In the genomic region with DNA sequence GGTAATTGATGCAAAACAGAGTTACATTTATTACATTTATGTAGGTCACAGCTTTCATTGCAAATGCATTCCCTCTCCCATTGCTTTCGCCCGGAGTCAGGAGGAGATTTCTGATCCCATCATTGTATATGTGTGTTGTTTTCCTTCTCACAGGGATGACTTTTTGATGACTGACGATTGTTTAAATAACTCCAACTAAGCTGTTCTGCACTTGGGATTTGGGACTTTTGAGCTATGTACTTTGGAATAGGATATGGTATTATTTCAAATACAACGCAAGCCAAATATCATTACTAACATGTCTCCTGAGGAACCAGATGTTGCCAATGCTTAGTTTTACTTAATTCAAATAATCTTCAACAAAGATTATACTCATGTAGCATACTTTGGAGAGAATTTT, we compare ENCODE assay signal across 22 mouse cellular contexts.
DNase-seq lines count a peak whose midpoint lies in the region; ATAC-seq and TF ChIP-seq lines count a peak whose summit lies in the region.
"Had no signal": no experiment of that assay in that cellular context is flagged by ENCODE, and none has a peak within 500 bp of the region (broad histone marks: within the 10 kb centered on the region; RNA-seq: fewer than 3 reads in every experiment).

No protein-coding gene starts in this region.

- WGBS in embryonic facial prominence, embryonic 14.5 days: 53% methylated on average over 4 of the region's 4 CpGs
- WGBS in embryonic facial prominence, embryonic 10.5 days: 83% methylated on average over 4 of the region's 4 CpGs
- WGBS in limb, embryonic 14.5 days: 88% methylated on average over 4 of the region's 4 CpGs
- 97% methylated on average over 4 of the region's 4 CpGs for whole genome bisulfite sequencing in limb, embryonic 10.5 days
- WGBS in midbrain, embryonic 11.5 days: 89% methylated on average over 4 of the region's 4 CpGs
- WGBS in midbrain, embryonic 13.5 days: 87% methylated on average over 4 of the region's 4 CpGs
- 82% methylated on average over 4 of the region's 4 CpGs for WGBS in midbrain, embryonic 14.5 days
- 74% methylated on average over 4 of the region's 4 CpGs for WGBS in midbrain, embryonic 16.5 days

- no peaks in the 10 kb centered on the region for H3K36me3 ChIP-seq in embryonic facial prominence, embryonic 14.5 days (ENCODE audit: control insufficient read depth, insufficient read depth, low read length)
- no peaks in the 10 kb centered on the region for H3K36me3 ChIP-seq in embryonic facial prominence, embryonic 10.5 days (replicated peaks)
- no peaks in the 10 kb centered on the region for H3K36me3 ChIP-seq in limb, embryonic 14.5 days (ENCODE audit: control insufficient read depth, insufficient read depth, low read length)
- no peaks in the 10 kb centered on the region for H3K36me3 ChIP-seq in limb, embryonic 10.5 days
- no peaks in the 10 kb centered on the region for H3K36me3 ChIP-seq in midbrain, embryonic 11.5 days (ENCODE audit: control insufficient read depth, insufficient read depth, low read length)
- no peaks in the 10 kb centered on the region for H3K36me3 ChIP-seq in midbrain, embryonic 13.5 days
- H3K36me3 ChIP-seq in midbrain, embryonic 14.5 days (ENCODE audit: control insufficient read depth, insufficient read depth, low read length): no peaks in the 10 kb centered on the region
- H3K36me3 ChIP-seq in midbrain, embryonic 16.5 days (ENCODE audit: control insufficient read depth, insufficient read depth, low read length): no peaks in the 10 kb centered on the region
- H3K36me3 ChIP-seq: G1E had no signal

- no peaks in the 10 kb centered on the region for H3K27me3 ChIP-seq in embryonic facial prominence, embryonic 14.5 days (replicated peaks; ENCODE audit: control insufficient read depth, insufficient read depth, low read length)
- no peaks in the 10 kb centered on the region for H3K27me3 ChIP-seq in embryonic facial prominence, embryonic 10.5 days (replicated peaks; ENCODE audit: low read depth, poor library complexity, severe bottlenecking)
- no peaks in the 10 kb centered on the region for H3K27me3 ChIP-seq in limb, embryonic 14.5 days (ENCODE audit: control insufficient read depth, insufficient read depth, low read length)
- no peaks in the 10 kb centered on the region for H3K27me3 ChIP-seq in limb, embryonic 10.5 days (ENCODE audit: low read depth, poor library complexity, severe bottlenecking)
- H3K27me3 ChIP-seq in midbrain, embryonic 11.5 days (ENCODE audit: control insufficient read depth, insufficient read depth, low read length): no peaks in the 10 kb centered on the region
- H3K27me3 ChIP-seq in midbrain, embryonic 13.5 days: no peaks in the 10 kb centered on the region
- no peaks in the 10 kb centered on the region for H3K27me3 ChIP-seq in midbrain, embryonic 14.5 days (ENCODE audit: control insufficient read depth, insufficient read depth, low read length)
- no peaks in the 10 kb centered on the region for H3K27me3 ChIP-seq in midbrain, embryonic 16.5 days (ENCODE audit: control insufficient read depth, insufficient read depth, low read depth, low read length)
- H3K27me3 ChIP-seq: CH12.LX, Patski had no signal

- no peak for TF ChIP-seq POLR2A in limb, embryonic 14.5 days (IDR thresholded peaks at IDR 0.05; ENCODE audit: borderline replicate concordance, extremely low read depth, insufficient read depth, insufficient read length)

- ATAC-seq in embryonic facial prominence, embryonic 14.5 days (ENCODE audit: low read depth): no peak
- ATAC-seq in limb, embryonic 14.5 days (ENCODE audit: low FRiP score, low read depth): no peak
- ATAC-seq in midbrain, embryonic 11.5 days (ENCODE audit: low FRiP score): no peak
- no peak for ATAC-seq in midbrain, embryonic 13.5 days
- ATAC-seq in midbrain, embryonic 14.5 days (ENCODE audit: low FRiP score, low TSS enrichment): no peak
- no peak for ATAC-seq in midbrain, embryonic 16.5 days
- ATAC-seq: activated CD4-positive, CD25-positive, alpha-beta regulatory T cell, adult 4 months; CD4-positive, CD25-positive, alpha-beta regulatory T cell, adult 4 months; Patski had no signal

- no peaks in the 10 kb centered on the region for H3K9me3 ChIP-seq in embryonic facial prominence, embryonic 14.5 days (ENCODE audit: control insufficient read depth, low read length)
- H3K9me3 ChIP-seq in embryonic facial prominence, embryonic 10.5 days: no peaks in the 10 kb centered on the region
- no peaks in the 10 kb centered on the region for H3K9me3 ChIP-seq in limb, embryonic 14.5 days (ENCODE audit: control insufficient read depth, low read length)
- no peaks in the 10 kb centered on the region for H3K9me3 ChIP-seq in limb, embryonic 10.5 days (replicated peaks)
- H3K9me3 ChIP-seq in midbrain, embryonic 11.5 days (ENCODE audit: control insufficient read depth, low read length): no peaks in the 10 kb centered on the region
- no peaks in the 10 kb centered on the region for H3K9me3 ChIP-seq in midbrain, embryonic 13.5 days
- H3K9me3 ChIP-seq in midbrain, embryonic 14.5 days (ENCODE audit: control insufficient read depth, low read length): no peaks in the 10 kb centered on the region
- no peaks in the 10 kb centered on the region for H3K9me3 ChIP-seq in midbrain, embryonic 16.5 days (replicated peaks; ENCODE audit: control insufficient read depth, low read length, poor library complexity, severe bottlenecking)

- H3K9ac ChIP-seq in embryonic facial prominence, embryonic 14.5 days (ENCODE audit: low read depth, low read length): no peak overlapping the region
- no peak overlapping the region for H3K9ac ChIP-seq in limb, embryonic 14.5 days (ENCODE audit: low read depth, low read length, severe bottlenecking)
- H3K9ac ChIP-seq in midbrain, embryonic 11.5 days (ENCODE audit: low read length): no peak overlapping the region
- no peak overlapping the region for H3K9ac ChIP-seq in midbrain, embryonic 13.5 days (replicated peaks)
- no peak overlapping the region for H3K9ac ChIP-seq in midbrain, embryonic 14.5 days (replicated peaks; ENCODE audit: low read length)
- no peak overlapping the region for H3K9ac ChIP-seq in midbrain, embryonic 16.5 days (ENCODE audit: low read depth, low read length)

- H3K4me2 ChIP-seq in embryonic facial prominence, embryonic 14.5 days (ENCODE audit: low read depth, low read length): no peak overlapping the region
- H3K4me2 ChIP-seq in limb, embryonic 14.5 days (replicated peaks; ENCODE audit: low read depth, low read length, severe bottlenecking): no peak overlapping the region
- H3K4me2 ChIP-seq in midbrain, embryonic 11.5 days: no peak overlapping the region
- H3K4me2 ChIP-seq in midbrain, embryonic 13.5 days (replicated peaks): no peak overlapping the region
- H3K4me2 ChIP-seq in midbrain, embryonic 14.5 days (ENCODE audit: low read length): no peak overlapping the region
- no peak overlapping the region for H3K4me2 ChIP-seq in midbrain, embryonic 16.5 days (ENCODE audit: low read length)

- H3K27ac ChIP-seq in embryonic facial prominence, embryonic 14.5 days (replicated peaks; ENCODE audit: low read depth, low read length): no peak overlapping the region
- no peak overlapping the region for H3K27ac ChIP-seq in embryonic facial prominence, embryonic 10.5 days (replicated peaks)
- H3K27ac ChIP-seq in limb, embryonic 14.5 days (replicated peaks; ENCODE audit: low read depth, low read length): no peak overlapping the region
- H3K27ac ChIP-seq in limb, embryonic 10.5 days: no peak overlapping the region
- no peak overlapping the region for H3K27ac ChIP-seq in midbrain, embryonic 11.5 days (ENCODE audit: low read depth, low read length)
- no peak overlapping the region for H3K27ac ChIP-seq in midbrain, embryonic 13.5 days
- H3K27ac ChIP-seq in midbrain, embryonic 14.5 days (replicated peaks; ENCODE audit: low read depth, low read length): no peak overlapping the region
- no peak overlapping the region for H3K27ac ChIP-seq in midbrain, embryonic 16.5 days (ENCODE audit: low read length)

- no peak overlapping the region for H3K4me3 ChIP-seq in embryonic facial prominence, embryonic 14.5 days (ENCODE audit: low read depth, low read length)
- no peak overlapping the region for H3K4me3 ChIP-seq in embryonic facial prominence, embryonic 10.5 days
- H3K4me3 ChIP-seq in limb, embryonic 14.5 days (replicated peaks; ENCODE audit: low read length): no peak overlapping the region
- no peak overlapping the region for H3K4me3 ChIP-seq in limb, embryonic 10.5 days
- no peak overlapping the region for H3K4me3 ChIP-seq in midbrain, embryonic 11.5 days (ENCODE audit: low read depth, low read length)
- H3K4me3 ChIP-seq in midbrain, embryonic 13.5 days (replicated peaks): no peak overlapping the region
- H3K4me3 ChIP-seq in midbrain, embryonic 14.5 days (replicated peaks; ENCODE audit: low read depth, low read length): no peak overlapping the region
- no peak overlapping the region for H3K4me3 ChIP-seq in midbrain, embryonic 16.5 days (ENCODE audit: low read depth, low read length)

- peak; percentile 75 for DNase-seq in embryonic facial prominence, embryonic 14.5 days (ENCODE audit: low spot score)
- DNase-seq in embryonic facial prominence, embryonic 10.5 days (ENCODE audit: low spot score): no peak
- peak; percentile 7 for DNase-seq in limb, embryonic 14.5 days (ENCODE audit: low spot score)
- no peak for DNase-seq in limb, embryonic 10.5 days (ENCODE audit: low spot score)
- DNase-seq in midbrain, embryonic 11.5 days (ENCODE audit: low spot score, missing footprints): peak; percentile 59
- DNase-seq in midbrain, embryonic 14.5 days: peak; percentile 4
- DNase-seq: adrenal gland, adult 2 months; adrenal gland, adult 8-10 months; adrenal gland, postnatal 10 days; adrenal gland, postnatal 14 days; adrenal gland, postnatal 25 days; adrenal gland, postnatal 36 days; B cell, adult 2 months; cerebellum, adult 11 months; cerebellum, adult 11-12 months had no signal

- H3K4me1 ChIP-seq in embryonic facial prominence, embryonic 14.5 days (ENCODE audit: control insufficient read depth, insufficient read depth, low read length): 0 out of 2 replicates have a peak, but pooled peaks cover 7% of the 10 kb centered on the region
- H3K4me1 ChIP-seq in embryonic facial prominence, embryonic 10.5 days: no peaks in the 10 kb centered on the region
- no peaks in the 10 kb centered on the region for H3K4me1 ChIP-seq in limb, embryonic 14.5 days (ENCODE audit: control insufficient read depth, insufficient read depth, low read length)
- H3K4me1 ChIP-seq in limb, embryonic 10.5 days: no peaks in the 10 kb centered on the region
- no peaks in the 10 kb centered on the region for H3K4me1 ChIP-seq in midbrain, embryonic 11.5 days (ENCODE audit: control insufficient read depth, insufficient read depth, low read length)
- H3K4me1 ChIP-seq in midbrain, embryonic 13.5 days (replicated peaks): 0 out of 2 replicates have a peak, but pooled peaks cover 5% of the 10 kb centered on the region
- H3K4me1 ChIP-seq in midbrain, embryonic 14.5 days (ENCODE audit: control insufficient read depth, insufficient read depth, low read length): no peaks in the 10 kb centered on the region; the same call in 1 of the 2 replicates
- H3K4me1 ChIP-seq in midbrain, embryonic 16.5 days (ENCODE audit: control insufficient read depth, insufficient read depth, low read length): no peaks in the 10 kb centered on the region

Comparison
In these comparisons a context has a peak if more than half of its experiments do, and no peak if none do; other contexts are left out.
1. DNase-seq: peak in embryonic facial prominence, embryonic 14.5 days (single experiment), limb, embryonic 14.5 days (single experiment), midbrain, embryonic 11.5 days (single experiment) and midbrain, embryonic 14.5 days (single experiment); none in embryonic facial prominence, embryonic 10.5 days (single experiment) and limb, embryonic 10.5 days (single experiment).